Mouse (Mus musculus): ENCODE data around the gene Slc25a13.

Gene Slc25a13

GRCm38 (mm10) chr6:6038773-6039550 lies 178.0 kb downstream of the Slc25a13 start:
- no peak for DNase-seq (ENCODE audit: low read depth, low spot score)

GRCm38 (mm10) chr6:6027664-6028063 lies 189.3 kb downstream of the Slc25a13 start:
- DNase-seq (ENCODE audit: low read depth, low spot score) = no peak

- DNase-seq (ENCODE audit: low read depth, low spot score) = no peak
These were observed 193.0 kb downstream of the Slc25a13 start for GRCm38 (mm10) chr6:6023976-6024375.

- DNase-seq (ENCODE audit: low read depth, low spot score) = no peak
These were observed 200.0 kb downstream of the Slc25a13 start for GRCm38 (mm10) chr6:6016931-6017330.

- no peak for DNase-seq (ENCODE audit: low read depth, low spot score)
These were observed 201.4 kb downstream of the Slc25a13 start for GRCm38 (mm10) chr6:6015616-6016015.

GRCm38 (mm10) chr6:6011364-6011763 lies 205.6 kb downstream of the Slc25a13 start:
- no peak for DNase-seq (ENCODE audit: low read depth, low spot score)

GRCm38 (mm10) chr6:6005762-6006431 lies 211.1 kb downstream of the Slc25a13 start:
- DNase-seq (ENCODE audit: low read depth, low spot score) = no peak

GRCm38 (mm10) chr6:6004756-6005485 lies 212.1 kb downstream of the Slc25a13 start:
- DNase-seq (ENCODE audit: low read depth, low spot score) = no peak

- no peak for DNase-seq (ENCODE audit: low read depth, low spot score)
These were observed 214.9 kb downstream of the Slc25a13 start for GRCm38 (mm10) chr6:6002061-6002460.

- no peak for DNase-seq (ENCODE audit: low read depth, low spot score)
These were observed 219.4 kb downstream of the Slc25a13 start for GRCm38 (mm10) chr6:5997535-5997934.

GRCm38 (mm10) chr6:5993056-5993455 lies 223.9 kb downstream of the Slc25a13 start:
- no peak for DNase-seq (ENCODE audit: low read depth, low spot score)

GRCm38 (mm10) chr6:5991817-5992755 lies 224.9 kb downstream of the Slc25a13 start:
- DNase-seq (ENCODE audit: low read depth, low spot score) = no peak

- DNase-seq (ENCODE audit: low read depth, low spot score) = no peak
These were observed 225.7 kb downstream of the Slc25a13 start for GRCm38 (mm10) chr6:5991243-5991642.

All from brain, embryonic 18.5 days (tissue).